Mouse (Mus musculus) gastrocnemius, postnatal 36 days (tissue): Measurements from ENCODE around the gene Gnptab. TPM values are rescaled to one million over a fixed set of nuclear protein-coding genes. Genes with fewer than 3 reads are reported as not detected.
"Not testable (repeated sequence)": the region's sequence is repeated elsewhere in the genome, so short reads cannot be mapped to it uniquely, and the experiment has no call there.

Experiments used
- DNase-seq, 2 experiments: peaks; one replicate each; pipeline ENCODE4 v3.0.0; 2022
- intact Hi-C: fragments of 180-260 bp; cut with DNase I; formaldehyde crosslinking; loops from one replicate; pipeline ENCODE4 v1.15.1; 2025
- long read RNA-seq, 2 experiments: library from polyadenylated mRNA; stranded (forward); transcript quantifications; one replicate each; pipeline ENCODE4 v2.0.0; 2021
- total RNA-seq, 2 experiments: library from RNA; stranded (reverse); gene quantifications; 2 replicates each; pipeline ENCODE4 v1.2.3; 2021

Gene Gnptab
- total RNA-seq = 10 to 100 TPM; 17.0 to 19.2 TPM
- long read RNA-seq, experiment 1, full-length matches to known transcripts = 2 of 7 reads
- long read RNA-seq, experiment 1, partial matches to known transcripts = 2 of 7 reads
- long read RNA-seq, experiment 1, other reads (novel, unspliced or antisense) = 3 of 7 reads
- long read RNA-seq, experiment 2, full-length matches to known transcripts = 3 of 8 reads
- long read RNA-seq, experiment 2, partial matches to known transcripts = 1 of 8 reads
- long read RNA-seq, experiment 2, other reads (novel, unspliced or antisense) = 4 of 8 reads

DNA sequence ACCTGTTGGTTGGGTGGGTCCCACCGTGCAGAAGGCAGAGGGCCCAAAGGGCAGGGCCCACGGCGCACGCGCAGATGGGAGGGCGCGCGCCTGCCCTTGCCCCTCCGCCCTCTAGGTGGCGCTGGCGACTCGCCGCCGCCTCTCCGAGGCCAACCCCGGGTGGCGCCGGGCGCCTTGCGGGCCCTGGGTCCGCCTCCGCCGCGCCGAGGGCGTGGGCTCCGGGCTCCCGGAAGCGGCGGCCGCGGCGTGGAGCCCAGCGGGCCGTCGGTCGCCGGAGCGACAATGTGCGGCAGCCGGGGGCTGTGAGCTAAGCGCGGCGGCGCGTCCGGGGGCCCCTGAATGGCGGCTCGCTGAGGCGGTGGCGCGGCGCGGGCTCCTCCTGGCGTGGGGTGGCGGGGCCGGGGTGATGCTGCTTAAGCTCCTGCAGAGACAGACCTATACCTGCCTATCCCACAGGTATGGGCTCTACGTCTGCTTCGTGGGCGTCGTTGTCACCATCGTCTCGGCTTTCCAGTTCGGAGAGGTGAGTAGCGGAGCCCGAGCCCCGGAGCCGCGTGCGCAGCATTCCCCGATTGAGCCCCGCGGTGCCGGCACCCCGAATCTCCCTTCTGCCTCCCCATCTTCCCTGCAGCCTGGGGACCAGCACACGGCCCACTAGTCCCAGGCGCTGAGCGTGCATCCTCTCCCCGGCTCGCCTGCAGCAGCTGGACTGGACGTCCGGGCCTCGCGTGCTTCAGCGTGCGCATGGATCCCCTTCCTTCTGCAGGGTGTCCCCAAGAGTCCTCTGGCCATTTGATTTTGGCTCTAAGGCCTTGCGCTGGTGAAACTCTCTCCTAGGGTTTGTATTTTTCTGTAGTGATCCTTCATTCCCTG, at the start of gene Gnptab, which contains the start of gene Dram1:
Gnptab (plus strand) TSS at position 120 of the 873 bp plus-strand sequence.
Dram1 (minus strand) TSS at position 68 of the 873 bp plus-strand sequence.
- DNase-seq = peak; percentile 75 to 83
- intact Hi-C loops = loop anchor here (1.0 to 10.0 kb wide), 4 partner anchors 47 to 446 kb away; partner anchors contain the start of genes Arl1 and Utp20

DNA sequence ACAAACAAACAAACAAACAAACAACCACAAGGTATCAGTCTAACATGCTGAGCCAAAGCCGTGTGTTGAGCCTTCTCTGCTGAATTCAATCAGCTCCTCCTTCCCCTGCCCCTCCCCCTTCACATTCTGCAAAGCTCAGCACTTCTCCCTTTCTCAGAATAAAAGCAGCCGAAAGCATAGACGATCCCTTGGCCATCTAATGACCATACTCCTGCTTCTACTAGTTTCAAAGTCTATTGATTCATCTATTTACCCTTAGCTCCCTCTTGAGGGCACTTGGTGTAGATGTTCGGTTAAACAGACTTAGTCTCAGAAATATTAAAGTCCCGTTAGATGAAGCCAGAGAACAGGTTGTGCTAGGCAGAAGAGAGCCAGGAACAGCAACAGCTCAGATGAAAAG, 48.2 kb upstream of the Gnptab start:
- no peak for DNase-seq
- intact Hi-C loops = no loop called here

DNA sequence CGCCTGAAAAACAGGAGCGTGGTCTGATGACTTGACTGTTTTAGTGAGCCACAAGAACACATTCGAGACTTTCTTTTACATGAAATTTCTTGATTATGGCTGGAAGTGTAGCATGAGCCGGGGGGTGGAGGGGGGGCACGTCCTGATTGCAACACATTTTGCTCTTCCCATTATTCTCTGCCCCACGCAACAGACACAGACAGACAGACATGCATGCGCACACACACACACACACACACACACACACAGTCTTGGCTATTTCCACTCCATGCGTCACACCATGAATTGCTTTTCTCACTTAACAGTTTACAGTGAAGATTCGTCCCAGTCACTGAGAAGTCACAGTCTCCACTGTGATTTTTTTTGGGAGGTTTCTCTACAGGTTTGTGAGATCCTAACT, 38.3 kb upstream of the Gnptab start:
- DNase-seq = no peak
- intact Hi-C loops = no loop called here

DNA sequence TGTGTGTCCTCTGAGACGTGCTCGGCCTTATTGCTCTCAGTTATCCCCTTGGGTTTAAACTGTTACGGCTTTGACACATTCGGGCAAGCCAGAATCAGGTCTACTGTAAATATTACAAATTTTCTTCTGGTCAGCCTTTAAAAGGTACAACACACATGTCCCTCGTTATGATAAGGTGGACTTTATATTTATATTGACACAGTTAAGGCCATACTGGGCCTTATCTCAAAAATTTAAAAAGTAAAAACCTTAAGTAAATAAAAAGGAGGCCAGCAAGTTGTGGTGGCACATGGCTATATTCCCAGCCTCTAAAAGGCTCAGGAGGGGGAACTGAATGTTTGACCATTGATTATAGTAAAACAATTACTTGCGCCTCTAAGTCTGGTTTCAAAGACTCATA, 37.6 kb upstream of the Gnptab start:
- intact Hi-C loops = no loop called here
- no peak for DNase-seq

DNA sequence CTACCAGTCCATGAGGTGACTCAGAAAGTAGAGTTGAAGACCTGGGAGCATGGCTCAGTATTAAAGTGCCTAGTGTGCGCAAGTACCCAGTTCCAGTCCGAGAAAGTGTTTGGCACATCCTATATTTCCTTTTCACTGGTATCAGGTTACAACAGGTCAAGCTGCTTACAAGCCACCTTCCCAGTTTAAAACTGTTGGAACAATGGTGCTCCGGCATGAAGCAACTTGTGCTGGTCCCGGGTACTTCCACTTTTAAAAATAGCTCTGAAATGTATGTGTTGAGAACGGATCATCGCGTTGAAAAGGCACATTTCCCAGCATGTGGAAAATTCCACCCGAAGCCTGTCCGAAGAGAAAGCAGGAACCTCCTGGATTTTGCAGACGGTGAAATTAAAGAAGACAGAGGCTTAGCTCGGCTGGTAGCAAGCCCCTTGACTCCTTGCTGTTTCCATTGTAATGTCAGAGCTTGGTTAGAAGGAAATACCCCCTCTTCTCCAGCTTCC, 33.0 kb upstream of the Gnptab start:
- intact Hi-C loops = no loop called here
- no peak for DNase-seq

DNA sequence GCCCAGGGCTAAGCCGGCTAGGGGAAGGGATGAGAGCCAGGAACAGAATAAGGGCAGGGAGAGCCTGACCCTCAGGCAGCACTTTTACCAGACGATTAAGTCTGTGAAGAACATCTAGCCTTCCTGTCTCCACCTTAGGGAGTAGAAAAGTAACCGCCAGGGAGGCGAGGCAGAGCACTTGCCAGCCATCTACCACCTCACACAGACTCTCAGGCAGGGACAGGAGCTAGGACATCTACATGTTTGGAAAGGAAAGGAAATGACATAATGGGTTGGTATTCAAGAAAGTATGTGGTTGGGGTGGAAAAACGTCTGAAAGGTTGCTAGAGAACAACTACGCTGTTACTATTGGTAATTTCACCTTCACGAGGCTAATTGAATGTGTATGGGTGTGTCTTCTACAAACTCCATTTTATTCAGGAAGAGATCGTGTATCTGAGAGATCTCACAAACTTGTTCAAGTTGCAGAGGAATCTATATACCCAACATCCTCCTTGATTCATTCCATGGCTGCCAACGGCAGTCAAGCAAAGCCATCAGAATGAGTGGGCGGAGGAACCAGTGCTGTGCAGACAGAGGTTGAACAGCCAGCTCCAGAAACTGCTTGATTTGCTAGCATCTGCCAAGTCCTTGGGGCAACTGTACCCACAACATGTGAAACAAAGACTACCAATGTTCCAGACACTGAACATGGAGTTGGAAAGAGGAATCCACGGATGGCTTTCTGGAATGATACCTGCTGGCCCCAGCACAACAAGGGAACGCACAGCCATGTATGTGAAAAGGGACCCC, 32.3 kb upstream of the Gnptab start:
- intact Hi-C loops = no loop called here
- no peak for DNase-seq

DNA sequence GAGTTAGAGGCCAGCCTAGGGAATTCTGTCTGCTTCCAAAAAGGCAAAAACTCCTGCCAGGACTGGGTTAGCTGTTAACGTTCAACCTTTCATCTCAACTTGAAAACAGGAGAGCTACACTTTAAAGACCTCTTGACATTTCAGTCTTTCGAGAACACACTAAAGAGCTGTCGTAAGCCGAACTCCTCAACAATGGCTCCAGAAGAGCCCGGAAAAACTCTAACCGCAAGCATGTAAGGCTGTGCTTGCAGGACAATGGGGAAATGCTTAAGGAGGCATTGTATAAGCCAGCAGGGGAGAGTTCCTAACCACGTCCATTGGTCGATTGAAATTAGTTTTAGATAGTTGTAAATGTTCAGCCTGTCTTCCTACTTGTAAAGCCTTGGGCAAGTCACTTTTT, 29.1 kb upstream of the Gnptab start:
- no peak for DNase-seq
- intact Hi-C loops = no loop called here

DNA sequence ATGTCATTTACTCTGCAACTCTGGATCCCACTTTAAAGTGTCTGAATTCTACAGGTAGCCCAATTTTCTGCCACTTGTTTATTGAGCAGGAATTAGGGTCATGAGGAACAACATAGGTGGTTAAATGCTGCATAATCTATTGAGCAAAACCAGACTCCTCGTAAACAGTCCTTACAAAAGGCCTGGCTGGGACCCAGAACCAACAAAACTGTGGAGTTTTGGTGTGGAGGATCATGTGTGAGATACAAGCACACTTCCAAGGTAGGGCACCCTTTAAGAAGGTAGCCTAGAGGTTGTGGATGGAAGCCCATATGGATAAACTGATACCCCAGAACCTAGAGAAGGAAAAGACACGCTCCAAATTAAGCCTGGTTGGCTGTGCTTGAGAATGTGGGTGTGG, 28.2 kb upstream of the Gnptab start:
- DNase-seq = no peak
- intact Hi-C loops = no loop called here

DNA sequence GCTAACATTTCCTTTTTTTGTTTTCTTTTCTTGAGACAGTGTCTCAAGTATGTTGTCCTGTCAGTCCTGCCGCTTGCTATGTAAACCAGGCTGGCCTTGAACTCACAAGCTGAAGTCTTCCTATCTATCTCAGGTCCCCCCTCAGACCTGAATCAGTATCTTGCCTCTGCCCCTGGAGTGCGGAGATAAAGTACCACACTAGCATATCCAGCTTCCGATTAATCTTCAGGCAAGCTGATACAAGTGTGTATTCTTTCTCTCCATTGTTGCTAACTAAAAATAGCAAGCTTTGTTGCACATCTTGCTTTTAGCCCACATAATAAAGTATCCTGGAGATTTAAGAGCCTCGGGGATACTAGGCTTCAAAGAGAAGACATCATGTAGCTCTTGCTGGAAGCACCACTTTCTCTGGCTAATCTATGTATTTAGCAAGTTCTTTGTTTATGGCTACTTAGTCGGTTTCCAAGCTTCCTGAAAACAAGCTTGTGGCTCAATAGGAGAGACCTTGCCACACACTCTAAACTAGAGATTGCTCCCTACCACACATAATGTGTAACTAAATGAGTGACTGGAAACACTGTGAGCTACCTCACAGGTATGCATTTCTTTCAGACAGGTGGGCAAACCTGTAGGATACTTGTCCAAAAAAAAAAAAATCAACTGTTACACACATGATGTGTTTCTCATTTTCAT, 27.4 kb upstream of the Gnptab start:
- intact Hi-C loops = no loop called here
- no peak for DNase-seq

DNA sequence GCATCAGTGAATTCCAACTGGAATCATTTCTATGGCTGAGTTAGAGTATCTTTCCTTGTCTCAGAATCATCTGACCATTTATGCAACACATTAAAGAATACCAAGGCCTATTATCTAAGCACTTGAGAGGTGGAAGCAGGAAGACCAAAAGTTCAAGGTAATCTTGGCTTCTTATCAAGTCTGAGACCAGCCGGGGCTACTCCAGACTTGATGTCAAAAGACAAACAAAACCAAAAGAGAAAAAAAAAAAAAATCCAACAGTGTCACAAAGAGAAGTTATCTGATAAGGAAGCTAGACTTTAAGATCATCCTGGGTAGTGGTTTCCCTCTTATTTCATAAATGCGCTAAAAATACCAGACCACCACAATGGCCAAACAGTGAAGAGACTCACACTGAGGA, 26.4 kb upstream of the Gnptab start:
- DNase-seq = no peak
- intact Hi-C loops = no loop called here

DNA sequence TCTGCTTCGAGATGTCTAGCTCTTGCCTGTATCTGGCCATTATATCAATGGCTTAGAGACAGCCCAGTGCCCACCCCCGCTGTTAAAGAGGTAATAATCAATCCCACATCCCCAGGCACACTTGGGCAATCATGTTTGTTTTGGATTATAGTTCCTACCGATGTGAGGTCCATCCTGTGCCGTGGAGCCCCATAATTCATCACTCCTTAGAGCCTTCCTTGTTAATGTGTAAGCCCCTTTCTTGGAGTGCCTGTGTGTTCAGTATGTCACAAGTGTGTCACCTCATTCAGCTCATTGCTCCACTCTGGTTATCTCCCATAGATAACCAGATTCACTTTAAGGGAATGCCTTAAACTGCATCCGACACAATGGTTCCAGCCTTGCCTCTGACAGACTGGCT, 24.3 kb upstream of the Gnptab start:
- intact Hi-C loops = no loop called here
- DNase-seq = no peak

DNA sequence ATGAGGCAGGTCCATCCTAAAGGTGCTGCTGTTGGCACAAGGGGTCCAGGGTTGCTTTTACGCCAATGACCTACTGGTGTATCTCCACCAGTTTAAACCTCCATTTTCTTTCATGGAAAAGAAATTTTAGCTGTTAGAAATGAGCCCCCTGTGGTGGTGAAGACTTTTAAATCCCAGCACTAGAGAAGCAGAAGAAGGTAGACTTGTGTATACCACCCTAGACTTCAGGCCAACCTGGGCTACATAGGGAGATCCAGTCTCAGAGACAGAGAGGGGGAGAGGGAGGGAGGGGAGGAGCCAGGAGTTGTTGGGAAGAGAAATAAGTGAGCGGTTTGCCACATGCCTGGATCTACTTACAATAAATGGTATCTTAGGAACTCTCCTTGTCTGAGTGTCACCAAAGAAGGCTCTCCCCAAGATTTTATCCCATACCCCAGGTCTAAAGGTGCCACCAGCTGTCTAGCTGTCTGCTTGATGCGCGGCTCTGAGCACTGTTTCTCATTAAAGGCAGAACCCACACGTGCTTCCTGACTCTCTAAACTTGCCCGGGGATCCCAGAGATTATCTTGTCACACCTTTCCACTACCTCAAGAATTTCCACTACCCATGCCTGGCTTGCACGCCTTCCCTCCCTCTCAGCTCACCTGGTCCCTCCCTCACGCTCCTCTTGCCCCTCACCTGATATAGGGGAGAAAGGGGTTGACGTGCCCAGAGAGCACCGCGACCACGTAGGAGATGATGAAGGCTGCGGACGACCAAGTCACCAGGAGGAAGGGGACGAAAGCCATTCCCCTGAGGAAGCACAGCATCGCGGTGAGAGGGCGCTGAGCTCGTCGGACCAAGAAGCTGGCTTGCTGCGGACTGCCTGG, 22.6 kb upstream of the Gnptab start:
- DNase-seq = no peak
- intact Hi-C loops = no loop called here

DNA sequence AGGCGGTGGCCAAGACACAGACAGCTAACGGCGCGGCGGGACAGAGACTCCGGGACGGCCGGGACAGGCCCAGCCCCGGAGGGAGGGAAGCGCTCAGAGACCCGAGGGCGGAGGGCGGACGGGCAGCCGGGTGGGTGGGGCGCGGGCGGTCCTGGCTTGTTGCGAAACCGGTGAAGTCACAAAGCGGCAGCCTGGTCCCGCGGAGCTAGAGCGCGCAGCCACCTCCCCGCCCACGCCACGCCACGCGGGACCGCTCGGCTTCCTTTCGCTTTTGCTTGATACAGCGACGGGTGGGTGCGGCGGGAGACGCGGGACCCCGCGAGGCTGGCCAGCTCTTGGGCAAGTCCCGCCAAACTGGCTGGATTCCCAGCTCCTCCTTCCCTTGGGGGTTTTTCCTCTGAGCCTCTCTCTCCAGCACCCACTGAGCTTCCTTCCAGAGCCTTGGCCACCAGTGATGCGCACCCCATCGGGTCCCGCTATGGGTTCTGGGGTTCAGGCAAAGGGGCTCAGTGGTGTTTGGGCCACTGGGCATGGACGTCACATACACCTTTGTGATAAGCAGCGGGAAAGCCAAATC, 21.9 kb upstream of the Gnptab start:
- DNase-seq = peak; percentile 65 to 70
- intact Hi-C loops = no loop called here

DNA sequence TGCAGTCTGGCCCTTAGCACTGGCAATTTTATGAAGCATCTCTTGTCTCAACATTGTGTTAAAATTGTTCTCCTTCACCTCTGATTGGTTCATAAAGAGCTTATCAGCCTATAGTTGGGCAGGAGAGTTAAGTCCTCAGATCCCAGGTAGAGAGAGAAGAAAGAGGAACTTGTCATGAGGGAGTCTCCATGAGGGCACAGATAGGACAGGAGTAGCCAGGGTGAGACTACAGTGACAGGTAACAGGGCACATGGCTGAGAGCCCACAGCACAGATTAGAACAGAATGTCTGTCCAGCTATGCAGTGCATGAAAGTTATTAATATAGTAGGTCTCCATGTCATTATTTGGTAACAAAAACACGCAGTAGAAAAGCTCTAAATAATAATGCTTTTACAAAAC, 16.7 kb upstream of the Gnptab start:
- DNase-seq = no peak
- intact Hi-C loops = no loop called here

DNA sequence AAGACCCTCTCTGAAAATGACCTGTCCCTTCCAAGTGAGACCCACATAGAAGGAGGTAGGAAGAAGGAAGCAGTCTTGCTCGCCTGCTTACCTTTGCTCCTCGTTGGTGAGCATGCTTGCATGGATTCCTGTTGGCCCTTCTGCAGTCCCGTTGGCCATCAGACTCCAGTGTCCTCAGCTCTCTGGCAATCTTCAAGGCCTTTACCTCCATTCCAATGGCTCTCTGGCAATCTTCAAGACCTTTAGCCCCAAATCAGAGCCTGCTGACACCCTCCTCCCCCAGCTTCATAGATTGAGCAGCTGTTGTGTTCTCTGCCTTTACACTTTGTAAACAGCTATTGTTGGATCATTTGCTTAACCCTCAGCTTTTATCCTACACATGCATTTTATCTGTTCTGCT, 14.7 kb upstream of the Gnptab start:
- intact Hi-C loops = no loop called here
- no peak for DNase-seq

DNA sequence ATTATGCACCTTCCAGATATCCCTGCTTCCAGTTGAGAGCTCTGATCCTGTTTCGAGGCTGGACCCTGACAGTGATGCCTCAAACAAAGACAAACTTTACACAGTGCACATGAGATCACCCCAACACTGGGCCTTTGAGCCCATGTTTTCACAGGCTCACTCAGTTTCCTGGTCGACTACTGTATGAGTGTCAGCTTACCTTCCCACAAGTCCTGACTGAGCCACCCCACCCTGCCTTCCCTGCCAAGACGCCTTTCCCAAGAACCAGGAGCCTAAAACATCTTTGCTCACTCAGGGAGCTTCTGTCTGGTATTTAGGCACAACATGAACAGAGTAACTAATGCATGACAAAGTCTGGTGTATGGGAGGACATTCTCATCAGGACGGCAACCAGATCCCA, 9.7 kb upstream of the Gnptab start:
- no peak for DNase-seq
- intact Hi-C loops = no loop called here

DNA sequence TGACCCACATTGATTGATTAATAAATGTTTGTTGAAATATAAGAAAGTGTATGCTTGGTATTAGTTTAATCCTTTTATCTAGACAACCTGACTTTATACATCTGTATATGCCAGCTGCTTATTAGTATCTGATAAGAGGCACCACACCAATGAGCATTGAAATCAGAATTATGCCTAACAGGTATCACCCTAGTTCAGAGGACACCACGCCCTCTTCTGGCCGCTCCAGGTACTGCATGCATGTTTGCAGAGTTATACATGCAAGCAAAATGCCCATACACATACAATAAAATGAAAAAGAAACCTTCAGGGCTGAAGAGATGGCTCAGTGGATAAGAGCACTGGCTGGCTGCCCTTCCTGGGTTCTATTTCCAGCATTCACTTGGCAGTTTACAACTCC, 7.1 kb upstream of the Gnptab start:
- no peak for DNase-seq
- intact Hi-C loops = loop anchor here (10.0 kb wide), 1 partner anchor 453 kb away; the partner anchor contains the start of gene Utp20

DNA sequence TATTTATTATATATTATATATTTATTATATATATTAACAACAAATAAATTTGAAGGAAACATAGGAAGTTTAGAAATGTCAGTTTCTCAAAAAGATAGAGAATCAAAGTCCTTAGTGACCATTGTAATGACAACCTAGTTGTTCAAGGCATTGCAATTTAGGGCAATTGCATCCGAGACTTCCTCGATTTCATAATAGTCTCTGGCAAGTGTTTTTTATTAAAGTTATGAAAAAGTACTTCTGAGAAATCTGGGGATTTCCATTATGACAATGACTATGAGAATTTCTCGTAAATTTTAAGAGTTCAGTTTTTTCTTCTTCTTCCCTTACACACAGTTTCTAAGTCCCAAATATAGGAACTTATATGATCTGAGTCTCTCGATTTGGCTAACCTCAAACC, 6.5 kb upstream of the Gnptab start:
- intact Hi-C loops = loop anchor here (10.0 kb wide), 1 partner anchor 452 kb away; the partner anchor contains the start of gene Utp20
- DNase-seq = no peak

DNA sequence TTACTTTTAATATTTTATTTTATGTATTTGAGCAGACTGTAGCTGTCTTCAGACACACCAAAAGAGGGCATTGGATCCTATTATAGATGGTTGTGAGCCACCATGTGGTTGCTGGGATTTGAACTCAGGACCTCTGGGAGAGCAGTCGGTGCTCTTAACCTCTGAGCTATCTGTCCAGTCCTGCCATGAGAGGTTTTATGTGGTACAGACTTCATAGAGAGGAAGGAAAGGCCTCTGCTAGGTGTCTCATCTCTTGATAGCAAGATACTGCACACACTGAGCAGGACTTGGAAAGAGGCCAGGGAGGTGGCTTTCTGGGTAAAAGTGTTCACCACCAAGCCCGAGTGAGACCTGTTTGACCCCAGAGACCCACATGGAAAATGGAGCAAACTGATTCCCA, 6.0 kb upstream of the Gnptab start:
- intact Hi-C loops = loop anchor here (10.0 kb wide), 1 partner anchor 452 kb away; the partner anchor contains the start of gene Utp20
- not testable (repeated sequence) for DNase-seq
